Mouse (Mus musculus): Measurements from ENCODE around the gene Zscan2.

- TF ChIP-seq CTCF (IDR thresholded peaks at IDR 0.05; ENCODE audit: extremely low read depth, insufficient read depth, insufficient read length, insufficient replicate concordance) (no peak), POLR2A (IDR thresholded peaks at IDR 0.05; ENCODE audit: low read depth, low read length) (no peak)
Observed at GRCm38 (mm10) chr7:80820838-80821237, 39.9 kb upstream of the Zscan2 start.

Data from spleen, adult 2 months (tissue).